Mouse (Mus musculus) layer of hippocampus, adult 8-10 months (tissue): Measurements from ENCODE around the gene Serpinc1. TPM values are rescaled to one million over a fixed set of nuclear protein-coding genes. Genes with fewer than 3 reads are reported as not detected.

ENCODE experiments used
- DNase-seq, 2 experiments: peaks; one replicate each; pipeline ENCODE4 v3.0.0; 2022; ENCODE audit warnings: low spot score in 2 of 2
- total RNA-seq, 4 experiments: library from RNA; stranded (reverse); gene quantifications; 2 replicates each; pipeline ENCODE4 v1.2.4; 2022

Serpinc1 gene
- total RNA-seq, 4 experiments from 2014 or later: 0.10 to 0.27 (median 0.20) TPM; not detected in 1

GRCm38 (mm10) chr1:161041261-161042020 is 63.1 kb downstream of the Serpinc1 start:
- DNase-seq: no peak

GRCm38 (mm10) chr1:161046972-161047371 is 68.6 kb downstream of the Serpinc1 start:
- no peak for DNase-seq

Other genes starting within 250 kb of the Serpinc1 start
- 100 to 1,000 TPM; 230 to 257 (median 248) TPM for gene Rabgap1l, start 185.4 kb upstream of the Serpinc1 start, total RNA-seq
- 10 to 100 TPM; 36.7 to 46.8 (median 43.7) TPM for gene Rc3h1, start 72.2 kb upstream of the Serpinc1 start, total RNA-seq
- gene Zbtb37, start 56.3 kb downstream of the Serpinc1 start, total RNA-seq: 10 to 100 TPM; 23.1 to 26.9 (median 23.6) TPM
- gene Dars2, start 92.1 kb downstream of the Serpinc1 start, total RNA-seq: 10 to 100 TPM; 21.1 to 29.2 (median 28.1) TPM
- 1 to 10 TPM; 1.3 to 2.6 (median 1.6) TPM for gene Cenpl, start 92.1 kb downstream of the Serpinc1 start, total RNA-seq
- 10 to 100 TPM; 17.2 to 19.4 (median 18.2) TPM for gene Klhl20, start 152.9 kb downstream of the Serpinc1 start, total RNA-seq
- gene Ankrd45, start 164.1 kb downstream of the Serpinc1 start, total RNA-seq: 10 to 100 TPM; 49.8 to 59.5 (median 51.9) TPM
- under 1 TPM in 1 of 4 experiments, not detected in 3; 0.36 TPM for gene Tex50, start 180.7 kb downstream of the Serpinc1 start, total RNA-seq